Mouse (Mus musculus) embryonic fibroblast, embryonic 13.5 days (primary cell): Measurements from ENCODE around the gene Arhgef3.

Experiments used
- CTCF ChIP-seq: IDR thresholded peaks from 2 replicates; pipeline ENCODE4 v1.5.1; 2011; ENCODE audit warnings: mild to moderate bottlenecking, control low read depth, low read length, moderate library complexity, borderline replicate concordance; ENCODE audit not compliant: insufficient read depth
- POLR2A ChIP-seq: IDR thresholded peaks from 2 replicates; pipeline ENCODE4 v1.6.1; 2011; ENCODE audit warnings: low read depth, mild to moderate bottlenecking, control low read depth, low read length, moderate library complexity

DNA sequence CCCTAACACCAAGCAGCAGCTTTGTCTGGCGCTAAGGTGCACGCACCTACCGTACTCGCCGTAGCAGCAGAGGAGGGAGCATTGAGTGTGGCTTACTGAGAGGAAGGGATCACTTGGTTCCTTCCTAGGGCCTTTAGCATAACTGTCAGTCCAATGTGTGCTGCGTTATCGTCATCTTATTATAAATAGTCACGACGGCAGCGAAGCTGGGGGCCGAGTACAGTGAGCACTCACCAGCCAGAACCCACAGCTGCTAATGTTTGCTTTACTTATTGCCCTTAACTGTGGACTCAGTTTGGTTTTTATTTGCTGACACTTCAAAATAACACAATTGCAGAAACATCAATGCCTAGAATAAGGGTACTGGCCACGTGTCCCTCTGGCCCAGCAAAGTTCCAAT is 105.6 kb downstream of the Arhgef3 start:
- TF ChIP-seq POLR2A (no peak), CTCF (no peak)
